Mouse (Mus musculus): ENCODE results near the gene Slc17a4. TPM values are rescaled to one million over a fixed set of nuclear protein-coding genes. Genes with fewer than 3 reads are reported as not detected.

Gene Slc17a4
- polyA plus RNA-seq, 1 experiment from 2014 or later = 14.7 TPM

DNA sequence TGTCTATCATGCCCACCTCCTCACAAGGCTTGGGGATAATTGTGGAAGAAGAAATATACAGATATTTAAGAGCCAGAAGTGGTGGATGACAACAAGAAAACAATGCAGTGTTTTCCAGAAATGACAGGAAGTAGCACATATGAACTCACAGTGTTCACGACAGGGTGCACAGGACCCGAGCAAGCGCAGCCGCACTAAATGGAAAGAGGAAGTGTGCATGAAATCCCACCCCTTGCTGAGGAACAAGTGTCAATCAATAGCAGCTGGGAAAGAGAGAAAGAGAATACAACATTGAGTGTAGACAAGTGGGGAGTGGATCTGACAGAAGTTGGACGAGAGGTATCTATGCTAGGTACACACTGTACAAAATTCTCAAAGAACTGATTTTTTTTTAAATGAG lies 3.5 kb downstream of the Slc17a4 start:
- Histone ChIP-seq H3K9me3 (ENCODE audit: control insufficient read depth, low read length) (no peaks in the 10 kb centered on the region), H3K27me3 (replicated peaks; ENCODE audit: control insufficient read depth, insufficient read depth, low read length) (no peaks in the 10 kb centered on the region), H3K27ac (ENCODE audit: low read depth) (no peak overlapping the region), H3K9ac (ENCODE audit: low read length) (no peak overlapping the region), H3K4me1 (replicated peaks; ENCODE audit: control insufficient read depth, insufficient read depth, low read length) (peaks cover 9% of the 10 kb centered on the region), H3K4me3 (ENCODE audit: low read depth, low read length) (no peak overlapping the region), H3K36me3 (ENCODE audit: control insufficient read depth, insufficient read depth, low read length) (no peaks in the 10 kb centered on the region), H3K4me2 (ENCODE audit: low read length) (no peak overlapping the region)
- WGBS = 89% methylated on average over 5 of the region's 5 CpGs
- DNase-seq (ENCODE audit: low spot score) = no peak
- no peak for ATAC-seq (replicated peaks; ENCODE audit: low FRiP score, low TSS enrichment, low read depth)

DNA sequence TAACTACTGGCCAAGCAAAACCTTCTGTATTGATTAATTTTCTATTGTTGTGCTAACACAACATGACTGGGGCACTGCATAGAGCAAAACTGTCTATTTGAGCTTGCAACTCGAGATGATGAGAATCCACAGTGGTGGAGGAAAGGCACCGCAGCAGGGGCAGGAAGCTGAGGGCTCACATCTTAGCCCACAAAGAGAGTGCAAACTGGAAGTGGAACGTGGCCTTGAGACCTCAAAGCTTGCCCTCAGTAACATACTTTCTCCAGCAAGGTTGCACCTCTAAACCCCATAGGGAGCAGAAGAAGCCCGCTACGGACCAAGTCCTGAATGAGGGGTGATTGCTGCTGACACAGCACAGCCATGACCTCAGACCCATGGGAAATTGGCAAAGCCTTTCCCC lies 4.7 kb downstream of the Slc17a4 start:
- ATAC-seq (replicated peaks; ENCODE audit: low FRiP score, low TSS enrichment, low read depth) (no peak), DNase-seq (ENCODE audit: low spot score) (no peak)
- no peak overlapping the region for H3K4me2 ChIP-seq (ENCODE audit: low read length)
- no peaks in the 10 kb centered on the region for H3K36me3 ChIP-seq (ENCODE audit: control insufficient read depth, insufficient read depth, low read length)
- WGBS = 74% methylated on average over 5 of the region's 5 CpGs
- H3K9me3 ChIP-seq (ENCODE audit: control insufficient read depth, low read length) = no peaks in the 10 kb centered on the region
- H3K9ac ChIP-seq (ENCODE audit: low read length) = no peak overlapping the region
- no peak overlapping the region for H3K4me3 ChIP-seq (ENCODE audit: low read depth, low read length)
- no peak overlapping the region for H3K27ac ChIP-seq (ENCODE audit: low read depth)
- no peaks in the 10 kb centered on the region; the same call in 1 of the 2 replicates for H3K4me1 ChIP-seq (replicated peaks; ENCODE audit: control insufficient read depth, insufficient read depth, low read length)
- no peaks in the 10 kb centered on the region for H3K27me3 ChIP-seq (replicated peaks; ENCODE audit: control insufficient read depth, insufficient read depth, low read length)

DNA sequence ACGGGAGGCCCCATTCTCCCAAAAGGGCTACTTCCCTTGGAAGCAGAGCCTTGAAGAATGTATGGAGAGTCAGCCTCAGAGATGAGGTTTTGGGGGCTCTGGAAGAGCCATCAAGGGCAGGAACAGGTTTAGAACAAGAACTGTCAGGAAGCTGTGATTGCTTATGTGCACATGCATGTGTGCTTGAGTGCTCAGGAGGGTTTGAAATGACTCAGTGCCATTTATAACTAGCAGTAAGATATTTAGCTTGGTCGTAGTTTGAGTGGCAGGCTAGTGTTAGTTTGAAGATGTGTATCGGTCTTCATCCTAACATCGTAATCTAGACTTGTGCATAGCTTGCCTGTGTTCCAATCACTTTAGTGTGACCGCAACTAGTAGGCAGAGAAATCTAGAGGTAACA lies 7.9 kb downstream of the Slc17a4 start:
- no peaks in the 10 kb centered on the region for H3K27me3 ChIP-seq (replicated peaks; ENCODE audit: control insufficient read depth, insufficient read depth, low read length)
- no peaks in the 10 kb centered on the region for H3K9me3 ChIP-seq (ENCODE audit: control insufficient read depth, low read length)
- no peak overlapping the region for H3K9ac ChIP-seq (ENCODE audit: low read length)
- no peak overlapping the region for H3K4me3 ChIP-seq (ENCODE audit: low read depth, low read length)
- H3K4me2 ChIP-seq (ENCODE audit: low read length) = no peak overlapping the region
- no peak overlapping the region for H3K27ac ChIP-seq (ENCODE audit: low read depth)
- ATAC-seq (replicated peaks; ENCODE audit: low FRiP score, low TSS enrichment, low read depth) (no peak), DNase-seq (ENCODE audit: low spot score) (no peak)
- no peaks in the 10 kb centered on the region for H3K36me3 ChIP-seq (ENCODE audit: control insufficient read depth, insufficient read depth, low read length)
- 93% methylated on average over 5 of the region's 5 CpGs for WGBS
- no peaks in the 10 kb centered on the region for H3K4me1 ChIP-seq (replicated peaks; ENCODE audit: control insufficient read depth, insufficient read depth, low read length)

DNA sequence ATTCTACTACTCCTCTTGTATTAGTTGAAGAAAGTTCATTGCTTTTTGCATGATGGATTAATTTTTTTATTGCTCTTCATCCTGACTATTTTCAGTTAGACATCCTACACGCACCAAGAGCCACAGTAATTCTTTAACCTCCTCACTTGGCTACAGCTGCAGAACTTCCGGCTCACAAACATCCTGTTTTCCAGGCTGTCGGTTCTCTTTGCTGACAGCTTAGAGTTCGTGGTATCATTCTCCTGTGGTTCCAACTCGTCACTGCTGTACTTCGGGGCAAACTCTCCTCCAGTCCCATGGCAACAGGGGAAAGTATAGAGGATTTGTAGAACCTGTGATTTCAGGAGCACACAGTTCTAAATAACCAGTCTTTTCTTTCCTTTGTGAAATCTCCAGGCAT lies 16.6 kb downstream of the Slc17a4 start:
- DNase-seq (ENCODE audit: low spot score) = no peak
- 47% methylated on average over 6 of the region's 6 CpGs for WGBS
- H3K36me3 ChIP-seq (ENCODE audit: control insufficient read depth, insufficient read depth, low read length) = no peaks in the 10 kb centered on the region
- no peak overlapping the region for H3K4me2 ChIP-seq (ENCODE audit: low read length)
- no peaks in the 10 kb centered on the region for H3K27me3 ChIP-seq (replicated peaks; ENCODE audit: control insufficient read depth, insufficient read depth, low read length)
- H3K9me3 ChIP-seq (ENCODE audit: control insufficient read depth, low read length) = no peaks in the 10 kb centered on the region
- no peaks in the 10 kb centered on the region for H3K4me1 ChIP-seq (replicated peaks; ENCODE audit: control insufficient read depth, insufficient read depth, low read length)
- H3K4me3 ChIP-seq (ENCODE audit: low read depth, low read length) = no peak overlapping the region
- H3K27ac ChIP-seq (ENCODE audit: low read depth) = no peak overlapping the region
- no peak overlapping the region for H3K9ac ChIP-seq (ENCODE audit: low read length)
- ATAC-seq (replicated peaks; ENCODE audit: low FRiP score, low TSS enrichment, low read depth) = no peak

DNA sequence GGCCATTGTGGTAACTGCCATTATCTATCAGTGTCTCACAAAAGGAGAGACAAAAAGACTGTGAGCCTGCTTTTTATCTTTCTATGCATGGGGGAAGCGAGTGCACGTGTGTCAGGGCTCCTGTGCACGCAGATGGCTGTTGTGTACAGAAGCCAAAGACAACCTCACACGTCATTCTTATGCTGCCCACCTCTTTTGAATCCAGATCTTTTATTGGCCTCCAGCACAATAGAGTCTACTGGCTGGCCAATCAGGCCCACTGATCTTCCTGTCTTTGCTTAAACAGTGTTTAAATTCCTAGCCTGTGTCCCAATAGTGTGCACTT lies 21.6 kb downstream of the Slc17a4 start:
- Histone ChIP-seq H3K9me3 (ENCODE audit: control insufficient read depth, low read length) (no peaks in the 10 kb centered on the region), H3K27ac (ENCODE audit: low read depth) (no peak overlapping the region), H3K36me3 (ENCODE audit: control insufficient read depth, insufficient read depth, low read length) (no peaks in the 10 kb centered on the region), H3K4me3 (ENCODE audit: low read depth, low read length) (no peak overlapping the region), H3K4me2 (ENCODE audit: low read length) (no peak overlapping the region), H3K27me3 (replicated peaks; ENCODE audit: control insufficient read depth, insufficient read depth, low read length) (no peaks in the 10 kb centered on the region), H3K9ac (ENCODE audit: low read length) (no peak overlapping the region), H3K4me1 (replicated peaks; ENCODE audit: control insufficient read depth, insufficient read depth, low read length) (no peaks in the 10 kb centered on the region)
- ATAC-seq (replicated peaks; ENCODE audit: low FRiP score, low TSS enrichment, low read depth) (no peak), DNase-seq (ENCODE audit: low spot score) (no peak)
- 44% methylated on average over 4 of the region's 4 CpGs for WGBS

DNA sequence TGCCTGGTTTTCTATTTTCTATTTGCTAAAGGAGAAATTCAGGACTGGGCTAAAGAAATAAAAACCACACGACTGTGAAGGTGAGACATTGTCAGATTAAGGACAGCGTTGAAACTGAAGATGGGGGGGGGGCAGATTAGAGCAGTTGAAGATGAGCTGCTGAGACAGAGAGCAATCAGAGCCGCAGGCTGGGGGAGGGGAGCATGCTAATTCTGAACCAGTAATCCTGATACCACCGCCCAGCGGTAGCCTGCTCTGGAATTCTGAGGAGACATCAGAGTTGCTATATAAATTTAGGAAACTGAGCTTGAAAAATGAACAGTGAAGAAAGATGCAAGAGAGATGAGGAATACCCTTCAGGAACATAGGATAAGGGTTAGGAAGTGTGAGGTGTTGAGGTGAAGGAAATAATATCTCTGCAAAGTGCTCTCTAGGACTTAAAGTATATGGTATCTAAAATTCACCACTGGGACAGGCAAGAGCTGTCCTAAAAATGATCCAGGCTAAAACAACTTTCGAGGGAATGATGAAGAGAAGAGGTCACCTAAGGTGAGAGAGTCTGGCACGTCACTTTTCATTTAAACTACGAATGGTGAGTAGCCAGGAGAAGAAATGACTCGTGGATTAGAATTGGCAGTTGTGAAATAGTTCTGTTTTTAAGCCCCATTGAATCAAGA lies 22.1 kb downstream of the Slc17a4 start:
- no peaks in the 10 kb centered on the region for H3K4me1 ChIP-seq (replicated peaks; ENCODE audit: control insufficient read depth, insufficient read depth, low read length)
- 32% methylated on average over 9 of the region's 9 CpGs for WGBS
- DNase-seq (ENCODE audit: low spot score) = no peak
- H3K27me3 ChIP-seq (replicated peaks; ENCODE audit: control insufficient read depth, insufficient read depth, low read length) = no peaks in the 10 kb centered on the region
- no peaks in the 10 kb centered on the region for H3K9me3 ChIP-seq (ENCODE audit: control insufficient read depth, low read length)
- no peak for ATAC-seq (replicated peaks; ENCODE audit: low FRiP score, low TSS enrichment, low read depth)
- no peak overlapping the region for H3K4me2 ChIP-seq (ENCODE audit: low read length)
- no peaks in the 10 kb centered on the region for H3K36me3 ChIP-seq (ENCODE audit: control insufficient read depth, insufficient read depth, low read length)
- no peak overlapping the region for H3K4me3 ChIP-seq (ENCODE audit: low read depth, low read length)
- no peak overlapping the region for H3K9ac ChIP-seq (ENCODE audit: low read length)
- H3K27ac ChIP-seq (ENCODE audit: low read depth) = no peak overlapping the region

DNA sequence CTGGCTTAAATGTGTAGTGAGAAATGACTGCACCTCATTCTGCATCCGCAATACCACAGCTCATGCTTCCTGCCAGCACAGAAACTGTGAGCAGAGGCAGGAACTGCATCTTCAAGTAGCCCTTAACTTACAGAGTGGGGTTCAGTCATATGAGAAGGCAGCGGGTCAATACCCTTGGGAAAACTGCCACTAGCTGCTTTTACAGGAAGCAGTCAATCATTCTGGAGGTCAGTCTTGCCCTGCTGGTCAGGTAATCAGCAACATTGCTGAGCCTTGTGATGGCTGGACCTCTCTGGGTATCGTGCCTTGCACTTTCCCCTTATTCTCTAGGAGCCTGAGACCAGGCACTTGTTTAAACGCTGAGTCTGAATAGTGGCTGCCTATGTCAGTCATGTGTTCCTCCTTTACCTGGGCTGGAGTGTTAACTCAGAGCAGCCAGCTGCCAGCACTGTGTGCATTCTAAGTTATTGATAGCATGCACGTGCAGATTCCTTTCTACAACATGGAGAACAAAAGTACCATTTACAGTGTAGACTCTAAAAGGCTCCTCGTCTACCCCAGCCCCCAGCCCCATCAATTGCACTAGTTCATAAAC lies 25.7 kb downstream of the Slc17a4 start:
- DNase-seq (ENCODE audit: low spot score) = no peak
- whole genome bisulfite sequencing = 55% methylated on average over 6 of the region's 6 CpGs

GRCm38 (mm10) chr13:23887026-23887725 lies 27.6 kb downstream of the Slc17a4 start:
- H3K27ac ChIP-seq (ENCODE audit: low read depth) = no peak overlapping the region
- no peak for DNase-seq (ENCODE audit: low spot score)
- H3K4me3 ChIP-seq (ENCODE audit: low read depth, low read length) = no peak overlapping the region
- no peaks in the 10 kb centered on the region for H3K4me1 ChIP-seq (replicated peaks; ENCODE audit: control insufficient read depth, insufficient read depth, low read length)
- no peaks in the 10 kb centered on the region for H3K9me3 ChIP-seq (ENCODE audit: control insufficient read depth, low read length)
- H3K27me3 ChIP-seq (replicated peaks; ENCODE audit: control insufficient read depth, insufficient read depth, low read length) = no peaks in the 10 kb centered on the region
- no peak overlapping the region for H3K9ac ChIP-seq (ENCODE audit: low read length)
- WGBS = 75% methylated on average over 3 of the region's 3 CpGs
- H3K4me2 ChIP-seq (ENCODE audit: low read length) = no peak overlapping the region
- ATAC-seq (replicated peaks; ENCODE audit: low FRiP score, low TSS enrichment, low read depth) = no peak
- no peaks in the 10 kb centered on the region for H3K36me3 ChIP-seq (ENCODE audit: control insufficient read depth, insufficient read depth, low read length)

More for the DNA sequence above, 25.7 kb downstream of the Slc17a4 start:
- no peak overlapping the region for H3K9ac ChIP-seq (ENCODE audit: low read length)
- no peak overlapping the region for H3K27ac ChIP-seq (ENCODE audit: low read depth)
- H3K4me2 ChIP-seq (ENCODE audit: low read length) = no peak overlapping the region
- no peaks in the 10 kb centered on the region for H3K36me3 ChIP-seq (ENCODE audit: control insufficient read depth, insufficient read depth, low read length)
- H3K4me3 ChIP-seq (ENCODE audit: low read depth, low read length) = no peak overlapping the region
- no peak for ATAC-seq (replicated peaks; ENCODE audit: low FRiP score, low TSS enrichment, low read depth)
- H3K4me1 ChIP-seq (replicated peaks; ENCODE audit: control insufficient read depth, insufficient read depth, low read length) = no peaks in the 10 kb centered on the region
- H3K9me3 ChIP-seq (ENCODE audit: control insufficient read depth, low read length) = no peaks in the 10 kb centered on the region
- H3K27me3 ChIP-seq (replicated peaks; ENCODE audit: control insufficient read depth, insufficient read depth, low read length) = no peaks in the 10 kb centered on the region

DNA sequence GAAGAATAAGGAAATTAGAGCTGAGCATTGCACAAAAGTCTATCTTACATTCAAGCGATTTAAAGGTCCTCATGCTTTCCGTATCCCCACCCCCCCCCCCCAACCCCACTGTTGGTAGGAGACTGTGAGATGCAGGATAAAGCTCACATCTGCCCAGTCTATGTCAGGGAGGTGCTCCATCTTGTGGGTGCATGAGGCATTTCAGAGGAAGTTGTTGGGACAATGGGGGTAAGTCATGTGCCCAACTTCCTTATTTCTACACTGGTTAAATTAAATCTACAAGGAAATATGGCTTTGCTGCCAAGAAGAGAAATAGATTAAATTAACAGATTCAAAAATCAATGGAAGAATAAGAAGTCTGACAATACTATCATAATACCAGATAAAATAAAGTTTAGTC lies 29.3 kb downstream of the Slc17a4 start:
- H3K4me3 ChIP-seq (ENCODE audit: low read depth, low read length) = no peak overlapping the region
- H3K4me2 ChIP-seq (ENCODE audit: low read length) = no peak overlapping the region
- no peaks in the 10 kb centered on the region for H3K27me3 ChIP-seq (replicated peaks; ENCODE audit: control insufficient read depth, insufficient read depth, low read length)
- DNase-seq (ENCODE audit: low spot score) (no peak), ATAC-seq (replicated peaks; ENCODE audit: low FRiP score, low TSS enrichment, low read depth) (0 out of 2 replicates have a peak, but pooled peaks have one; percentile 53)
- H3K27ac ChIP-seq (ENCODE audit: low read depth) = no peak overlapping the region
- no peaks in the 10 kb centered on the region for H3K36me3 ChIP-seq (ENCODE audit: control insufficient read depth, insufficient read depth, low read length)
- H3K9ac ChIP-seq (ENCODE audit: low read length) = no peak overlapping the region
- H3K4me1 ChIP-seq (replicated peaks; ENCODE audit: control insufficient read depth, insufficient read depth, low read length) = no peaks in the 10 kb centered on the region
- H3K9me3 ChIP-seq (ENCODE audit: control insufficient read depth, low read length) = no peaks in the 10 kb centered on the region
- WGBS = 43% methylated on average over 2 of the region's 2 CpGs
